Mouse (Mus musculus) forebrain, embryonic 14.5 days (tissue): ENCODE measurements around the gene Slc26a9. TPM values are rescaled to one million over a fixed set of nuclear protein-coding genes. Genes with fewer than 3 reads are reported as not detected.

Experiments
- ATAC-seq: fragments of 200-750 bp; cut with Nextera tagmentation; 2 replicates; pipeline ENCODE4 v1.8.0; 2017; ENCODE audit warnings: mild to moderate bottlenecking, moderate library complexity
- DNase-seq: peaks from one replicate; pipeline ENCODE4 v3.0.0-alpha.2; 2015; ENCODE audit warnings: low spot score
- H3K27ac ChIP-seq: fragments of 300-500 bp; sonication (generic); 2 replicates; pipeline ENCODE4 v1.5.1; 2014; ENCODE audit warnings: low read depth, mild to moderate bottlenecking, control low read depth, low read length, moderate library complexity
- H3K27me3 ChIP-seq: fragments of 300-500 bp; sonication (generic); replicated peaks from 2 replicates; pipeline ENCODE4 v1.6.1; 2014; ENCODE audit warnings: low read length, control low read depth, mixed read lengths; ENCODE audit not compliant: control insufficient read depth, insufficient read depth
- H3K36me3 ChIP-seq: fragments of 300-500 bp; sonication (generic); 2 replicates; pipeline ENCODE4 v1.6.1; 2014; ENCODE audit warnings: low read length, control low read depth; ENCODE audit not compliant: control insufficient read depth, insufficient read depth
- H3K4me1 ChIP-seq: fragments of 300-500 bp; sonication (generic); 2 replicates; pipeline ENCODE4 v1.6.1; 2014; ENCODE audit warnings: antibody characterized with exemption, low read length, control low read depth; ENCODE audit not compliant: control insufficient read depth, insufficient read depth
- H3K4me2 ChIP-seq: fragments of 300-500 bp; sonication (generic); 2 replicates; pipeline ENCODE4 v1.6.1; 2014; ENCODE audit warnings: mild to moderate bottlenecking, control low read depth, low read length
- H3K4me3 ChIP-seq: fragments of 300-500 bp; sonication (generic); 2 replicates; pipeline ENCODE4 v1.5.1; 2014; ENCODE audit warnings: low read depth, low read length, control low read depth
- H3K9ac ChIP-seq: fragments of 300-500 bp; sonication (generic); 2 replicates; pipeline ENCODE4 v1.6.1; 2014; ENCODE audit warnings: mild to moderate bottlenecking, low read length, control low read depth, moderate library complexity
- H3K9me3 ChIP-seq: fragments of 300-500 bp; sonication (generic); replicated peaks from 2 replicates; pipeline ENCODE4 v1.6.1; 2016; ENCODE audit warnings: low read length, control low read depth, mixed read lengths; ENCODE audit not compliant: control insufficient read depth
- WGBS: fragments of 180-500 bp; shearing (Covaris S2); extraction: QIAGEN DNeasy Blood & Tissue Kit; methylation state at CpG from one replicate; pipeline ENCODE4 v1.1.7; 2014; 5-methylcytosine and 5-hydroxymethylcytosine counted together
- polyA plus RNA-seq: library from polyadenylated mRNA; unstranded; fragments of >200 nt; fragmentation: Nextera tagmentation; extraction: Ambion mirVana; gene quantifications from 2 replicates; pipeline ENCODE4 v1.2.1, GENCODE M21; 2014

Slc26a9 gene
- polyA plus RNA-seq, 1 experiment from 2014 or later: 0.04 TPM

GRCm38 (mm10) chr1:131770656-131771055 lies 26.8 kb downstream of the Slc26a9 start:
- Histone ChIP-seq H3K4me3 (no peak overlapping the region), H3K36me3 (no peaks in the 10 kb centered on the region), H3K9me3 (peaks cover 3% of the 10 kb centered on the region; the same call in 1 of the 2 replicates), H3K4me2 (no peak overlapping the region), H3K27me3 (no peaks in the 10 kb centered on the region), H3K27ac (peak overlapping the region; percentile 64), H3K4me1 (0 out of 2 replicates have a peak, but pooled peaks cover 9% of the 10 kb centered on the region), H3K9ac (no peak overlapping the region)
- DNase-seq (peak; percentile 97), ATAC-seq (peak; percentile 93)
- 11% methylated on average over 4 of the region's 4 CpGs for WGBS

- no peak for DNase-seq
- Histone ChIP-seq H3K4me1 (0 out of 2 replicates have a peak, but pooled peaks cover 9% of the 10 kb centered on the region), H3K4me3 (no peak overlapping the region), H3K27ac (peak overlapping the region; percentile 64; the same call in 1 of the 2 replicates), H3K27me3 (no peaks in the 10 kb centered on the region), H3K4me2 (no peak overlapping the region), H3K9me3 (peaks cover 3% of the 10 kb centered on the region; the same call in 1 of the 2 replicates), H3K36me3 (no peaks in the 10 kb centered on the region), H3K9ac (no peak overlapping the region)
- no peak for ATAC-seq
These were observed 27.6 kb downstream of the Slc26a9 start for GRCm38 (mm10) chr1:131771440-131771839.

GRCm38 (mm10) chr1:131794591-131794990 lies 50.8 kb downstream of the Slc26a9 start:
- Histone ChIP-seq H3K27me3 (0 out of 2 replicates have a peak, but pooled peaks cover 4% of the 10 kb centered on the region), H3K4me1 (peaks cover 2% of the 10 kb centered on the region; the same call in 1 of the 2 replicates), H3K4me2 (no peak overlapping the region), H3K36me3 (no peaks in the 10 kb centered on the region), H3K9me3 (no peaks in the 10 kb centered on the region), H3K9ac (no peak overlapping the region), H3K27ac (no peak overlapping the region), H3K4me3 (no peak overlapping the region)
- DNase-seq (peak; percentile 63), ATAC-seq (peak; percentile 40; the same call in 1 of the 2 replicates)
- 27% methylated on average over 3 of the region's 3 CpGs for WGBS

- peaks cover 2% of the 10 kb centered on the region; the same call in 1 of the 2 replicates for H3K4me1 ChIP-seq
- ATAC-seq: no peak
- no peak overlapping the region for H3K4me2 ChIP-seq
- H3K9ac ChIP-seq: no peak overlapping the region
- H3K27me3 ChIP-seq: 0 out of 2 replicates have a peak, but pooled peaks cover 4% of the 10 kb centered on the region
- no peak for DNase-seq
- WGBS: 88% methylated on average over 3 of the region's 3 CpGs
- H3K27ac ChIP-seq: no peak overlapping the region
- no peaks in the 10 kb centered on the region for H3K36me3 ChIP-seq
- no peaks in the 10 kb centered on the region for H3K9me3 ChIP-seq
- no peak overlapping the region for H3K4me3 ChIP-seq
These were observed 51.3 kb downstream of the Slc26a9 start for GRCm38 (mm10) chr1:131795171-131795570.

GRCm38 (mm10) chr1:131797202-131797909 lies 53.5 kb downstream of the Slc26a9 start, which contains the start of gene Pm20d1:
Gene Pm20d1, plus strand, starts transcription at chr1:131797381.
- 7% methylated on average over 26 of the region's 26 CpGs for WGBS
- peaks cover 2% of the 10 kb centered on the region; the same call in 1 of the 2 replicates for H3K4me1 ChIP-seq
- no peaks in the 10 kb centered on the region for H3K36me3 ChIP-seq
- H3K9ac ChIP-seq: 0 out of 2 replicates have a peak within 1 kb of the TSS, but pooled peaks have one; percentile 29
- no peak within 1 kb of the TSS for H3K27ac ChIP-seq
- no peaks in the 10 kb centered on the region for H3K9me3 ChIP-seq
- no peak within 1 kb of the TSS for H3K4me3 ChIP-seq
- ATAC-seq: no peak
- H3K4me2 ChIP-seq: peak within 1 kb of the TSS; percentile 44
- 0 out of 2 replicates have a peak, but pooled peaks cover 4% of the 10 kb centered on the region for H3K27me3 ChIP-seq
- peak; percentile 11 for DNase-seq

- H3K27me3 ChIP-seq: 0 out of 2 replicates have a peak, but pooled peaks cover 4% of the 10 kb centered on the region
- H3K9ac ChIP-seq: no peak overlapping the region
- DNase-seq (no peak), ATAC-seq (no peak)
- H3K36me3 ChIP-seq: no peaks in the 10 kb centered on the region
- no peak overlapping the region for H3K4me3 ChIP-seq
- H3K4me2 ChIP-seq: no peak overlapping the region
- 38% methylated on average over 1 of the region's 1 CpGs for WGBS
- no peak overlapping the region for H3K27ac ChIP-seq
- H3K9me3 ChIP-seq: no peaks in the 10 kb centered on the region
- peaks cover 2% of the 10 kb centered on the region; the same call in 1 of the 2 replicates for H3K4me1 ChIP-seq
These were observed 56.2 kb downstream of the Slc26a9 start for GRCm38 (mm10) chr1:131800001-131800400.

- Histone ChIP-seq H3K9me3 (no peaks in the 10 kb centered on the region), H3K9ac (no peak overlapping the region), H3K4me1 (peaks cover 2% of the 10 kb centered on the region; the same call in 1 of the 2 replicates), H3K27ac (no peak overlapping the region), H3K27me3 (0 out of 2 replicates have a peak, but pooled peaks cover 4% of the 10 kb centered on the region), H3K4me2 (no peak overlapping the region), H3K36me3 (no peaks in the 10 kb centered on the region), H3K4me3 (no peak overlapping the region)
- DNase-seq: no peak
- WGBS: 96% methylated on average over 8 of the region's 8 CpGs
- no peak for ATAC-seq
These were observed 57.2 kb downstream of the Slc26a9 start for GRCm38 (mm10) chr1:131801071-131801470.

GRCm38 (mm10) chr1:131802652-131803051 lies 58.8 kb downstream of the Slc26a9 start:
- Histone ChIP-seq H3K4me2 (no peak overlapping the region), H3K9ac (no peak overlapping the region), H3K4me1 (no peaks in the 10 kb centered on the region), H3K27me3 (no peaks in the 10 kb centered on the region), H3K27ac (no peak overlapping the region), H3K9me3 (no peaks in the 10 kb centered on the region), H3K4me3 (no peak overlapping the region), H3K36me3 (no peaks in the 10 kb centered on the region)
- WGBS: 92% methylated on average over 5 of the region's 5 CpGs
- ATAC-seq (no peak), DNase-seq (no peak)

- no peak for ATAC-seq
These were observed 60.3 kb downstream of the Slc26a9 start for GRCm38 (mm10) chr1:131804166-131804565.

More at GRCm38 (mm10) chr1:131804166-131804565, 60.3 kb downstream of the Slc26a9 start:
- no peaks in the 10 kb centered on the region for H3K9me3 ChIP-seq
- no peak overlapping the region for H3K9ac ChIP-seq
- no peak for DNase-seq
- no peaks in the 10 kb centered on the region for H3K27me3 ChIP-seq
- 93% methylated on average over 3 of the region's 3 CpGs for WGBS
- no peaks in the 10 kb centered on the region for H3K4me1 ChIP-seq
- no peak overlapping the region for H3K4me2 ChIP-seq
- no peak overlapping the region for H3K27ac ChIP-seq
- no peaks in the 10 kb centered on the region for H3K36me3 ChIP-seq
- H3K4me3 ChIP-seq: no peak overlapping the region
